Mouse (Mus musculus) neural tube, embryonic 15.5 days (tissue): ENCODE measurements around the gene Samd10. TPM values are rescaled to one million over a fixed set of nuclear protein-coding genes. Genes with fewer than 3 reads are reported as not detected.
A peak's percentile ranks its signal among the peaks of the same experiment; 100 is the strongest.

ENCODE experiments used
- ATAC-seq: fragments of 200-750 bp; cut with Nextera tagmentation; 2 replicates; pipeline ENCODE4 v1.8.0; 2017; ENCODE audit warnings: mild to moderate bottlenecking, moderate TSS enrichment, moderate library complexity; ENCODE audit not compliant: low FRiP score
- H3K27ac ChIP-seq: fragments of 300-500 bp; sonication (generic); replicated peaks from 2 replicates; pipeline ENCODE4 v1.5.1; 2015; ENCODE audit warnings: mild to moderate bottlenecking, inconsistent platforms
- H3K27me3 ChIP-seq: fragments of 300-500 bp; sonication (generic); replicated peaks from 2 replicates; pipeline ENCODE4 v1.6.1; 2015; ENCODE audit warnings: inconsistent platforms
- H3K36me3 ChIP-seq: fragments of 300-500 bp; sonication (generic); 2 replicates; pipeline ENCODE4 v1.6.1; 2015; ENCODE audit warnings: inconsistent platforms
- H3K4me1 ChIP-seq: fragments of 300-500 bp; sonication (generic); 2 replicates; pipeline ENCODE4 v1.6.1; 2015; ENCODE audit warnings: inconsistent platforms
- H3K4me2 ChIP-seq: fragments of 300-500 bp; sonication (generic); 2 replicates; pipeline ENCODE4 v1.6.1; 2015; ENCODE audit warnings: inconsistent platforms, mild to moderate bottlenecking, moderate library complexity
- H3K4me3 ChIP-seq: fragments of 300-500 bp; sonication (generic); replicated peaks from 2 replicates; pipeline ENCODE4 v1.5.1; 2015; ENCODE audit warnings: mild to moderate bottlenecking, inconsistent platforms
- H3K9ac ChIP-seq: fragments of 300-500 bp; sonication (generic); replicated peaks from 2 replicates; pipeline ENCODE4 v1.6.1; 2015; ENCODE audit warnings: mild to moderate bottlenecking, inconsistent platforms
- H3K9me3 ChIP-seq: fragments of 300-500 bp; sonication (generic); replicated peaks from 2 replicates; pipeline ENCODE4 v1.6.1; 2016; ENCODE audit warnings: inconsistent platforms
- WGBS: fragments of 180-500 bp; shearing (Covaris S2); methylation state at CpG from one replicate; pipeline ENCODE4 v1.1.7; 2015; ENCODE audit warnings: mixed read lengths; 5-methylcytosine and 5-hydroxymethylcytosine counted together
- polyA plus RNA-seq: library from polyadenylated mRNA; unstranded; fragments of >200 nt; fragmentation: Nextera tagmentation; extraction: Ambion mirVana; gene quantifications from 2 replicates; pipeline ENCODE4 v1.2.1, GENCODE M21; 2015

Samd10 gene
- polyA plus RNA-seq, 1 experiment from 2014 or later: 191 TPM

GRCm38 (mm10) chr2:181600828-181601750 lies 2.1 kb upstream of the Samd10 start:
- H3K27me3 ChIP-seq: no peaks in the 10 kb centered on the region
- H3K9ac ChIP-seq: peak overlapping the region; percentile 95
- H3K27ac ChIP-seq: peak overlapping the region; percentile 88
- H3K36me3 ChIP-seq: peaks cover 7% of the 10 kb centered on the region
- peak overlapping the region; percentile 73 for H3K4me2 ChIP-seq
- peak; percentile 91 for ATAC-seq
- H3K4me1 ChIP-seq: peaks cover 51% of the 10 kb centered on the region
- no peaks in the 10 kb centered on the region for H3K9me3 ChIP-seq
- peak overlapping the region; percentile 88 for H3K4me3 ChIP-seq
- under 1% methylated on average over 57 of the region's 57 CpGs for WGBS

- Histone ChIP-seq H3K4me1 (peaks cover 52% of the 10 kb centered on the region), H3K27me3 (no peaks in the 10 kb centered on the region), H3K9ac (peak overlapping the region; percentile 51; the same call in 1 of the 2 replicates), H3K9me3 (no peaks in the 10 kb centered on the region), H3K36me3 (peaks cover 13% of the 10 kb centered on the region), H3K4me3 (peak overlapping the region; percentile 88), H3K27ac (peak overlapping the region; percentile 88), H3K4me2 (peak overlapping the region; percentile 73)
- ATAC-seq: no peak; the same call in 1 of the 2 replicates
- 60% methylated on average over 6 of the region's 6 CpGs for WGBS
Observed at GRCm38 (mm10) chr2:181600226-181600758, 1.3 kb upstream of the Samd10 start.

- 75% methylated on average over 7 of the region's 7 CpGs for WGBS
- Histone ChIP-seq H3K4me1 (peaks cover 58% of the 10 kb centered on the region), H3K9me3 (no peaks in the 10 kb centered on the region), H3K4me2 (peak overlapping the region; percentile 89), H3K4me3 (peak overlapping the region; percentile 74), H3K9ac (no peak overlapping the region; the same call in 1 of the 2 replicates), H3K36me3 (peaks cover 13% of the 10 kb centered on the region), H3K27me3 (no peaks in the 10 kb centered on the region), H3K27ac (no peak overlapping the region)
- no peak for ATAC-seq
Observed at GRCm38 (mm10) chr2:181597378-181598061, 1.5 kb downstream of the Samd10 start.

GRCm38 (mm10) chr2:181596221-181596960 lies 2.6 kb downstream of the Samd10 start:
- Histone ChIP-seq H3K27ac (no peak overlapping the region), H3K9ac (no peak overlapping the region), H3K36me3 (peaks cover 13% of the 10 kb centered on the region), H3K27me3 (no peaks in the 10 kb centered on the region), H3K4me1 (peaks cover 53% of the 10 kb centered on the region), H3K9me3 (no peaks in the 10 kb centered on the region), H3K4me2 (no peak overlapping the region), H3K4me3 (no peak overlapping the region)
- 64% methylated on average over 6 of the region's 6 CpGs for WGBS
- no peak for ATAC-seq

- no peaks in the 10 kb centered on the region for H3K9me3 ChIP-seq
- H3K4me2 ChIP-seq: no peak overlapping the region
- peaks cover 21% of the 10 kb centered on the region for H3K36me3 ChIP-seq
- 70% methylated on average over 4 of the region's 4 CpGs for WGBS
- no peak overlapping the region for H3K4me3 ChIP-seq
- H3K9ac ChIP-seq: no peak overlapping the region
- no peak overlapping the region for H3K27ac ChIP-seq
- ATAC-seq: no peak
- H3K27me3 ChIP-seq: no peaks in the 10 kb centered on the region
- peaks cover 59% of the 10 kb centered on the region for H3K4me1 ChIP-seq
Observed at GRCm38 (mm10) chr2:181594946-181595696, 3.9 kb downstream of the Samd10 start.

- Histone ChIP-seq H3K9ac (no peak overlapping the region), H3K4me1 (peaks cover 53% of the 10 kb centered on the region), H3K4me3 (no peak overlapping the region), H3K4me2 (no peak overlapping the region), H3K27ac (no peak overlapping the region), H3K36me3 (peaks cover 33% of the 10 kb centered on the region), H3K27me3 (no peaks in the 10 kb centered on the region), H3K9me3 (no peaks in the 10 kb centered on the region)
- no peak for ATAC-seq
Observed at GRCm38 (mm10) chr2:181593937-181594336, 5.1 kb downstream of the Samd10 start.

- 3% methylated on average over 6 of the region's 6 CpGs for WGBS
- Histone ChIP-seq H3K27ac (peak overlapping the region; percentile 95), H3K9ac (peak overlapping the region; percentile 90), H3K36me3 (peaks cover 42% of the 10 kb centered on the region), H3K9me3 (no peaks in the 10 kb centered on the region), H3K4me1 (peaks cover 47% of the 10 kb centered on the region), H3K27me3 (no peaks in the 10 kb centered on the region), H3K4me3 (peak overlapping the region; percentile 83), H3K4me2 (peak overlapping the region; percentile 90)
- ATAC-seq: peak; percentile 22; the same call in 1 of the 2 replicates
Observed at GRCm38 (mm10) chr2:181593042-181593421, 6.0 kb downstream of the Samd10 start.

- no peaks in the 10 kb centered on the region for H3K27me3 ChIP-seq
- H3K4me3 ChIP-seq: peak within 1 kb of the TSS; percentile 83
- peak; percentile 90 for ATAC-seq
- whole genome bisulfite sequencing: under 1% methylated on average over 59 of the region's 97 CpGs
- no peaks in the 10 kb centered on the region for H3K9me3 ChIP-seq
- peak within 1 kb of the TSS; percentile 95 for H3K27ac ChIP-seq
- H3K36me3 ChIP-seq: peaks cover 47% of the 10 kb centered on the region
- peaks cover 43% of the 10 kb centered on the region for H3K4me1 ChIP-seq
- peak within 1 kb of the TSS; percentile 90 for H3K9ac ChIP-seq
- H3K4me2 ChIP-seq: peak within 1 kb of the TSS; percentile 90
Observed at GRCm38 (mm10) chr2:181592231-181593041, 6.6 kb downstream of the Samd10 start, which contains the start of gene Zfp512b. Gene Zfp512b, minus strand, starts transcription at chr2:181592803.

- H3K9ac ChIP-seq: peak within 1 kb of the TSS; percentile 90
- peaks cover 37% of the 10 kb centered on the region for H3K4me1 ChIP-seq
- no peaks in the 10 kb centered on the region for H3K9me3 ChIP-seq
- no peaks in the 10 kb centered on the region for H3K27me3 ChIP-seq
- peak within 1 kb of the TSS; percentile 83 for H3K4me3 ChIP-seq
- 22% methylated on average over 5 of the region's 5 CpGs for WGBS
- peaks cover 52% of the 10 kb centered on the region for H3K36me3 ChIP-seq
- H3K27ac ChIP-seq: peak within 1 kb of the TSS; percentile 95
- H3K4me2 ChIP-seq: peak within 1 kb of the TSS; percentile 90
- peak; percentile 18 for ATAC-seq
Observed at GRCm38 (mm10) chr2:181591528-181592085, 7.4 kb downstream of the Samd10 start, which contains the start of gene Prpf6. Gene Prpf6, plus strand, starts transcription at chr2:181591868.

- no peak overlapping the region for H3K4me3 ChIP-seq
- H3K9ac ChIP-seq: no peak overlapping the region
- no peak for ATAC-seq
- no peaks in the 10 kb centered on the region for H3K9me3 ChIP-seq
- H3K4me1 ChIP-seq: peaks cover 37% of the 10 kb centered on the region
- peaks cover 52% of the 10 kb centered on the region for H3K36me3 ChIP-seq
- H3K4me2 ChIP-seq: peak overlapping the region; percentile 90
- no peaks in the 10 kb centered on the region for H3K27me3 ChIP-seq
- H3K27ac ChIP-seq: no peak overlapping the region
- 93% methylated on average over 5 of the region's 5 CpGs for WGBS
Observed at GRCm38 (mm10) chr2:181590471-181590870, 8.5 kb downstream of the Samd10 start.
